Mouse (Mus musculus) adrenal gland, postnatal 14 days (tissue): ENCODE results near the gene Izumo4. TPM values are rescaled to one million over a fixed set of nuclear protein-coding genes. Genes with fewer than 3 reads are reported as not detected.

Experiments
- DNase-seq: peaks from one replicate; pipeline ENCODE4 v3.0.0; 2021; ENCODE audit warnings: mixed read lengths
- total RNA-seq: library from RNA; stranded (reverse); gene quantifications from 2 replicates; pipeline ENCODE4 v1.2.3, GENCODE M21; 2021

The Izumo4 gene
- total RNA-seq, 1 experiment from 2014 or later = 12.6 TPM

GRCm38 (mm10) chr10:80727369-80728127 is 25.6 kb downstream of the Izumo4 start:
- DNase-seq = no peak

- no peak for DNase-seq
Measured at GRCm38 (mm10) chr10:80732611-80733101, 30.7 kb downstream of the Izumo4 start.

- peak; percentile 63 for DNase-seq
Measured at GRCm38 (mm10) chr10:80736731-80737130, 34.7 kb downstream of the Izumo4 start.

- no peak for DNase-seq
Measured at GRCm38 (mm10) chr10:80738657-80739056, 36.7 kb downstream of the Izumo4 start.

GRCm38 (mm10) chr10:80741146-80741545 is 39.2 kb downstream of the Izumo4 start:
- peak; percentile 48 for DNase-seq

- DNase-seq = no peak
Measured at GRCm38 (mm10) chr10:80741634-80742179, 39.7 kb downstream of the Izumo4 start.

- DNase-seq = peak; percentile 99
Measured at GRCm38 (mm10) chr10:80742180-80742978, 40.4 kb downstream of the Izumo4 start, which contains the start of gene Ap3d1. Gene Ap3d1 (minus strand): TSS chr10:80742264.

GRCm38 (mm10) chr10:80744262-80744661 is 42.3 kb downstream of the Izumo4 start:
- peak; percentile 86 for DNase-seq

- DNase-seq = peak; percentile 91
Measured at GRCm38 (mm10) chr10:80747410-80747809, 45.4 kb downstream of the Izumo4 start.

GRCm38 (mm10) chr10:80748609-80749008 is 46.6 kb downstream of the Izumo4 start:
- DNase-seq = peak; percentile 83

GRCm38 (mm10) chr10:80751188-80751832 is 49.3 kb downstream of the Izumo4 start:
- DNase-seq = peak; percentile 78

GRCm38 (mm10) chr10:80752079-80752625 is 50.2 kb downstream of the Izumo4 start:
- peak; percentile 91 for DNase-seq

GRCm38 (mm10) chr10:80754594-80755290 is 52.8 kb downstream of the Izumo4 start, which contains the start of gene Dot1l:
Gene Dot1l (plus strand): TSS chr10:80755206.
- peak; percentile 100 for DNase-seq

Other genes starting within 250 kb of the Izumo4 start
- gene Onecut3, start 207.3 kb upstream of the Izumo4 start, total RNA-seq = not detected in 2 replicates
- 0.19 TPM in 2 replicates for gene Atp8b3, start 163.1 kb upstream of the Izumo4 start, total RNA-seq
- 40.9 and 46.4 TPM in 2 replicates for gene Rexo1, start 140.6 kb upstream of the Izumo4 start, total RNA-seq
- 10.1 and 11.6 TPM in 2 replicates for gene Klf16, start 124.9 kb upstream of the Izumo4 start, total RNA-seq
- 97.7 and 98.7 TPM in 2 replicates for gene Abhd17a, start 111.8 kb upstream of the Izumo4 start, total RNA-seq
- 44.2 and 50.5 TPM in 2 replicates for gene Scamp4, start 99.3 kb upstream of the Izumo4 start, total RNA-seq
- gene Adat3, start 99.3 kb upstream of the Izumo4 start, total RNA-seq = 3.1 and 4.9 TPM in 2 replicates
- 1.6 and 2.5 TPM in 2 replicates for gene Gm49322, start 96.2 kb upstream of the Izumo4 start, total RNA-seq
- 105 and 108 TPM in 2 replicates for gene Csnk1g2, start 79.3 kb upstream of the Izumo4 start, total RNA-seq
- 53.5 and 58.0 TPM in 2 replicates for gene Btbd2, start 45.1 kb upstream of the Izumo4 start, total RNA-seq
- 224 and 226 TPM in 2 replicates for gene Mknk2, start 24.1 kb upstream of the Izumo4 start, total RNA-seq
- 12.8 and 24.1 TPM in 2 replicates for gene Mob3a, start 207 bp upstream of the Izumo4 start, total RNA-seq
- 80.3 and 85.6 TPM in 2 replicates for gene Ap3d1, start 40.1 kb downstream of the Izumo4 start, total RNA-seq
- 82.3 and 90.7 TPM in 2 replicates for gene Dot1l, start 53.0 kb downstream of the Izumo4 start, total RNA-seq
- 47.6 and 52.2 TPM in 2 replicates for gene Sf3a2, start 96.0 kb downstream of the Izumo4 start, total RNA-seq
- gene Plekhj1, start 96.4 kb downstream of the Izumo4 start, total RNA-seq = 59.5 and 71.1 TPM in 2 replicates
- gene Amh, start 103.1 kb downstream of the Izumo4 start, total RNA-seq = 0.74 and 0.94 TPM in 2 replicates
- 2.8 and 3.1 TPM in 2 replicates for gene Jsrp1, start 111.3 kb downstream of the Izumo4 start, total RNA-seq
- 734 and 741 TPM in 2 replicates for gene Oaz1, start 124.5 kb downstream of the Izumo4 start, total RNA-seq
- 1.0 and 1.2 TPM in 2 replicates for gene Lingo3, start 141.9 kb downstream of the Izumo4 start, total RNA-seq
- gene Lsm7, start 153.0 kb downstream of the Izumo4 start, total RNA-seq = 35.1 and 43.3 TPM in 2 replicates
- gene Sppl2b, start 153.1 kb downstream of the Izumo4 start, total RNA-seq = 30.5 and 33.0 TPM in 2 replicates
- 0.11 TPM in 1 of 2 replicates, not detected in the other for gene Tmprss9, start 169.7 kb downstream of the Izumo4 start, total RNA-seq
- 252 and 257 TPM in 2 replicates for gene Timm13, start 198.8 kb downstream of the Izumo4 start, total RNA-seq
- gene Lmnb2, start 216.1 kb downstream of the Izumo4 start, total RNA-seq = 14.9 and 15.8 TPM in 2 replicates
- gene Gadd45b, start 227.9 kb downstream of the Izumo4 start, total RNA-seq = 29.8 and 91.3 TPM in 2 replicates